Mouse (Mus musculus): Measurements from ENCODE around the gene Igsf9. TPM values are rescaled to one million over a fixed set of nuclear protein-coding genes. Genes with fewer than 3 reads are reported as not detected.

Gene Igsf9
- polyA plus RNA-seq, 2 experiments: 0.60 to 2.1 TPM

DNA sequence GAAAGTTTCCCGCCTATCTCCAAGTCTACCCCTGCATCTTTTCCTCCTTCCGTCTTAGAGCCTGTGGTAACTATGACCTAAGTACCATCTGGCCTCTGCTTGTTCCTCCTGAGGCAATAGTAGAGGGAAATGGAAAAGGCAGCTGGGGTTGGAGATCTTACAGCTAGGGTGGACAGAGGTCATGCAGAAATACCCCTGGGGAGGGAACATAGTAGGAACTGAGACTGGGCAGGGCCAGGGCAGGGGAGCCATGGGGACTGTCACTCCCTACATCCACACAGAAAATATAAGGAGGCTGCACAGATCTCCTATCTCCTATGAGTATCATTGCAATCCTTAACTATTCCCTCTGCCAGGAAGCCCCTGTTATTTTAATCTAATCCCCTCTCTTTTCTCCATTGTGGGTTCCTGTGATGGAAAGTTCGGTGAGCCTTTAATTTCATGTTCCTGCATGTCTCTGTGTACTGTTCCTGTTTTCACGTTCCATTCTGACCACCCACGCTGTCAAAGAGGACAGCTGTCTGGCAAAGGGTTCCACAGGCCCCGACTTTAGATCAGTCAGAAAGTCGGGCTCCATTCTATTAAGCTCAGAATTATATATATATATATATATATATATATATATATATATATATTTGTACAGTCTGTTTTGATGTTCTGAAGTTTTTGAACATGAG lies 25.4 kb upstream of the Igsf9 start:
- H3K4me2 ChIP-seq (ENCODE audit: low read depth): no peak overlapping the region
- no peak overlapping the region for H3K9ac ChIP-seq (replicated peaks)
- no peaks in the 10 kb centered on the region for H3K27me3 ChIP-seq (ENCODE audit: control insufficient read depth, insufficient read depth, low read length)
- 0 out of 4 replicates have a peak, but pooled peaks cover 0 to 1% of the 10 kb centered on the region in 2 experiments for H3K4me1 ChIP-seq (replicated peaks; ENCODE audit: control insufficient read depth in 2 of 2, insufficient read depth in 2 of 2, low read length in 1 of 2)
- DNase-seq (ENCODE audit: low read depth in 3 of 3, low spot score in 3 of 3) (no peak), ATAC-seq (ENCODE audit: insufficient read depth) (no peak)
- no peak for TF ChIP-seq CTCF (IDR thresholded peaks at IDR 0.05; ENCODE audit: low read depth)
- TF ChIP-seq EP300 (IDR thresholded peaks at IDR 0.05; ENCODE audit: low read depth): no peak
- H3K4me3 ChIP-seq (ENCODE audit: insufficient read depth in 1 of 2, low read depth in 2 of 2, low read length in 2 of 2): no peak overlapping the region
- H3K27ac ChIP-seq: no peak overlapping the region
- H3K9me3 ChIP-seq (ENCODE audit: control insufficient read depth, low read length): no peaks in the 10 kb centered on the region
- no peaks in the 10 kb centered on the region for H3K36me3 ChIP-seq (replicated peaks; ENCODE audit: control insufficient read depth, insufficient read depth, low read depth)
- 28% methylated on average over 7 of the region's 7 CpGs for WGBS (ENCODE audit: insufficient replicate concordance)

DNA sequence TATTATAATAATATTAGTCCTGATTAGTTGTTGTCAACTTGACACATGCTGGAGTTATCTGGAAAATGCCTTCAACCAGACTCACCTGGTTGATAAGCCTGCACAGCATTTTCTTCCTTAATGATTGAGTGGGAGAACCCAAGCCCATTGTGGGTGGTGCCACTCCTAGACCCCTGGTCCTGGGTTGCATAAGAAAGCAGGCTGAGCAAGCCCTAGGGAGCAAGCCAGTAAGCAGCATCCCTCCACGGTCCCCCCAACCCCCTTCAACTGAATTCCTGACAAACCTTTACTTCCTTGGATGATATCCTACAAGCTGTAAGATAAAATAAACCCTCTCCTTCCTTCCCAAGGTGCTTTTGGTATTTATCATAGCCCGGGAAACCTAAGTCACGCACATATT lies 24.4 kb upstream of the Igsf9 start:
- no peaks in the 10 kb centered on the region for H3K9me3 ChIP-seq (ENCODE audit: control insufficient read depth, low read length)
- H3K9ac ChIP-seq (replicated peaks): no peak overlapping the region
- no peak for DNase-seq (ENCODE audit: low read depth in 3 of 3, low spot score in 3 of 3)
- 80% methylated on average over 3 of the region's 3 CpGs for WGBS (ENCODE audit: insufficient replicate concordance)
- no peak overlapping the region for H3K4me3 ChIP-seq (ENCODE audit: insufficient read depth in 1 of 2, low read depth in 2 of 2, low read length in 2 of 2)
- peaks cover 0 to 3% of the 10 kb centered on the region in 2 experiments; a peak in 2 of 4 replicates for H3K4me1 ChIP-seq (replicated peaks; ENCODE audit: control insufficient read depth in 2 of 2, insufficient read depth in 2 of 2, low read length in 1 of 2)
- H3K4me2 ChIP-seq (ENCODE audit: low read depth): no peak overlapping the region
- no peak for ATAC-seq (ENCODE audit: insufficient read depth)
- H3K27ac ChIP-seq: no peak overlapping the region
- TF ChIP-seq CTCF (IDR thresholded peaks at IDR 0.05; ENCODE audit: low read depth): no peak
- no peak for TF ChIP-seq EP300 (IDR thresholded peaks at IDR 0.05; ENCODE audit: low read depth)
- H3K27me3 ChIP-seq (ENCODE audit: control insufficient read depth, insufficient read depth, low read length): no peaks in the 10 kb centered on the region
- no peaks in the 10 kb centered on the region for H3K36me3 ChIP-seq (replicated peaks; ENCODE audit: control insufficient read depth, insufficient read depth, low read depth)

DNA sequence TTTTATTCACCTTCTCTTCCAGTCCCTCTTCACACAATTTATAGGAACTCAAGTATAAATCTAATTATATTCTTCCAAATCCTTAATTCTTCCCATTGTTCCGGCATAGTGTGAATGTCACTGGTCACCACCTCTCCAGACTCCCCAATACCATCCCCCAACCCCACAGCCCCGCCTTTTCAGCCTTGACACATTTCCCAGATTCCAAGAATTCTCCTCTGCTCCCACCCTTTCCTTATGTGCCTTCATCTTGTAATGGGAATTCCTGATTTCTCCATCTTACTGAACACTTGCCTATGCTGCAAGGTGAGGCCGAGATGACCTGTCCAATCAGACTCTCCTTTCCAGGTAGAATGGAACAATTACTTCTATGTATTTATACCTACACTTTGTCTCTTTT lies 23.5 kb upstream of the Igsf9 start:
- H3K27me3 ChIP-seq (ENCODE audit: control insufficient read depth, insufficient read depth, low read length): no peaks in the 10 kb centered on the region
- no peak overlapping the region for H3K9ac ChIP-seq (replicated peaks)
- H3K9me3 ChIP-seq (ENCODE audit: control insufficient read depth, low read length): no peaks in the 10 kb centered on the region
- no peak overlapping the region for H3K4me3 ChIP-seq (ENCODE audit: insufficient read depth in 1 of 2, low read depth in 2 of 2, low read length in 2 of 2)
- H3K27ac ChIP-seq: no peak overlapping the region
- no peak for ATAC-seq (ENCODE audit: insufficient read depth)
- H3K4me1 ChIP-seq (replicated peaks; ENCODE audit: control insufficient read depth in 2 of 2, insufficient read depth in 2 of 2, low read length in 1 of 2): peaks cover 0 to 4% of the 10 kb centered on the region in 2 experiments; a peak in 2 of 4 replicates
- WGBS (ENCODE audit: insufficient replicate concordance): 59% methylated on average over 3 of the region's 3 CpGs
- no peak overlapping the region for H3K4me2 ChIP-seq (ENCODE audit: low read depth)
- TF ChIP-seq EP300 (IDR thresholded peaks at IDR 0.05; ENCODE audit: low read depth): no peak
- TF ChIP-seq CTCF (IDR thresholded peaks at IDR 0.05; ENCODE audit: low read depth): no peak
- no peaks in the 10 kb centered on the region for H3K36me3 ChIP-seq (replicated peaks; ENCODE audit: control insufficient read depth, insufficient read depth, low read depth)
- no peak for DNase-seq (ENCODE audit: low read depth in 3 of 3, low spot score in 3 of 3)

DNA sequence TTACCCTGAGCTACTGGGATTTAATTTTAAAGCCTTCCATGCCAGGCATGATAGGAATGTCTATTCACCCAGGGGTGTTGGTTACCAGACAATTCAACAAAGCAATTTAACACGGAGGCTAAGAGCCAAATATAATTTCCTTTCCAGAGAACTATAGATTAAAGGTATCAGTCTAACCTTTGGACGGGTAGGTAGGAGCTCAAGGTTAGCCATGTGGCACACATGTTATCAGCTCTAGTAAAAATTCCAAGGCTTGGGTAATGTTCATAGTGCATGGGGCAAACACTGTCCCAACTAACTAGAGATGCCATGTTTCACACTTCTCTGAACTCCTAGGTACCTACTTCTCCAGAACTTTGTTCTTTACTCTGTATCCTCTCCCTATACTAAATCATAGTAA lies 20.0 kb upstream of the Igsf9 start:
- Histone ChIP-seq H3K36me3 (replicated peaks; ENCODE audit: control insufficient read depth, insufficient read depth, low read depth) (no peaks in the 10 kb centered on the region), H3K4me1 (replicated peaks; ENCODE audit: control insufficient read depth in 2 of 2, insufficient read depth in 2 of 2, low read length in 1 of 2) (peaks cover 0 to 14% of the 10 kb centered on the region in 2 experiments; a peak in 2 of 4 replicates), H3K9ac (replicated peaks) (no peak overlapping the region), H3K4me2 (ENCODE audit: low read depth) (no peak overlapping the region), H3K4me3 (ENCODE audit: insufficient read depth in 1 of 2, low read depth in 2 of 2, low read length in 2 of 2) (no peak overlapping the region), H3K27me3 (ENCODE audit: control insufficient read depth, insufficient read depth, low read length) (no peaks in the 10 kb centered on the region), H3K27ac (no peak overlapping the region), H3K9me3 (ENCODE audit: control insufficient read depth, low read length) (no peaks in the 10 kb centered on the region)
- DNase-seq (ENCODE audit: low read depth in 3 of 3, low spot score in 3 of 3): no peak
- no peak for TF ChIP-seq EP300 (IDR thresholded peaks at IDR 0.05; ENCODE audit: low read depth)
- no peak for TF ChIP-seq CTCF (IDR thresholded peaks at IDR 0.05; ENCODE audit: low read depth)
- ATAC-seq (ENCODE audit: insufficient read depth): no peak
- 50% methylated on average over 2 of the region's 2 CpGs for WGBS (ENCODE audit: insufficient replicate concordance)

DNA sequence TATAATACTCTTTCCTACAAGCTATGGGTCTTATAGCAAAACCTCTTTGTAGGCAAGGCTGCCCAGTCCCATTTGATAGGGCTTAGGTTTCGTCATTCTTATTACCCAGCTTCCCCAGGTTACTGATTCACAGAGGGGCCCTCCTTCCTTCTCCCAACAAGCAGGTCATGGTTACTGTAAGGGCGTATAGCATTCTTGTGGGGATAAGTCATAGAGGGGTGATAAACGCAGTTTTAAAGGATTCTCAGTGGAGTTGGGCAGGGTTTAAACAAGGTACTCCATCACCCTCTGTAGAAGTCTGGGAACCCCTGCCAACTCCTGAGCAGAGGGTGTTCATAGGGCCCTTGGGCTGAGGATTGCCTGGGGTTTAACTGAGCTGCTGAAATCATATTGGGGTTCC lies 19.1 kb upstream of the Igsf9 start:
- ATAC-seq (ENCODE audit: insufficient read depth) (no peak), DNase-seq (ENCODE audit: low read depth in 3 of 3, low spot score in 3 of 3) (no peak)
- Histone ChIP-seq H3K4me2 (ENCODE audit: low read depth) (no peak overlapping the region), H3K4me1 (replicated peaks; ENCODE audit: control insufficient read depth in 2 of 2, insufficient read depth in 2 of 2, low read length in 1 of 2) (peaks cover 0 to 14% of the 10 kb centered on the region in 2 experiments; a peak in 2 of 4 replicates), H3K36me3 (replicated peaks; ENCODE audit: control insufficient read depth, insufficient read depth, low read depth) (no peaks in the 10 kb centered on the region), H3K27ac (no peak overlapping the region), H3K27me3 (ENCODE audit: control insufficient read depth, insufficient read depth, low read length) (no peaks in the 10 kb centered on the region), H3K9ac (replicated peaks) (no peak overlapping the region), H3K9me3 (ENCODE audit: control insufficient read depth, low read length) (no peaks in the 10 kb centered on the region), H3K4me3 (ENCODE audit: insufficient read depth in 1 of 2, low read depth in 2 of 2, low read length in 2 of 2) (no peak overlapping the region)
- TF ChIP-seq EP300 (IDR thresholded peaks at IDR 0.05; ENCODE audit: low read depth): no peak
- no peak for TF ChIP-seq CTCF (IDR thresholded peaks at IDR 0.05; ENCODE audit: low read depth)
- 51% methylated on average over 3 of the region's 3 CpGs for WGBS (ENCODE audit: insufficient replicate concordance)
